Mouse (Mus musculus) midbrain, embryonic 14.5 days (tissue): ENCODE results near the gene Opn1sw. TPM values are rescaled to one million over a fixed set of nuclear protein-coding genes. Genes with fewer than 3 reads are reported as not detected.
A peak's percentile ranks its signal among the peaks of the same experiment; 100 is the strongest.
"Not testable (repeated sequence)": the region's sequence is repeated elsewhere in the genome, so short reads cannot be mapped to it uniquely, and the experiment has no call there.

Experiments
- ATAC-seq: fragments of 200-750 bp; cut with Nextera tagmentation; 2 replicates; pipeline ENCODE4 v1.8.0; 2017; ENCODE audit warnings: moderate number of reproducible peaks, moderate library complexity; ENCODE audit not compliant: low FRiP score, low TSS enrichment
- DNase-seq: peaks from one replicate; pipeline ENCODE4 v3.0.0-alpha.2; 2015
- H3K27ac ChIP-seq: fragments of 300-500 bp; sonication (generic); replicated peaks from 2 replicates; pipeline ENCODE4 v1.5.1; 2014; ENCODE audit warnings: mild to moderate bottlenecking, low read depth, low read length, moderate library complexity
- H3K27me3 ChIP-seq: fragments of 300-500 bp; sonication (generic); 2 replicates; pipeline ENCODE4 v1.6.1; 2014; ENCODE audit warnings: low read length, control low read depth, mixed read lengths; ENCODE audit not compliant: control insufficient read depth, insufficient read depth
- H3K36me3 ChIP-seq: fragments of 300-500 bp; sonication (generic); 2 replicates; pipeline ENCODE4 v1.6.1; 2014; ENCODE audit warnings: low read length, control low read depth; ENCODE audit not compliant: control insufficient read depth, insufficient read depth
- H3K4me1 ChIP-seq: fragments of 300-500 bp; sonication (generic); 2 replicates; pipeline ENCODE4 v1.6.1; 2014; ENCODE audit warnings: mild to moderate bottlenecking, antibody characterized with exemption, low read length, control low read depth; ENCODE audit not compliant: control insufficient read depth, insufficient read depth
- H3K4me2 ChIP-seq: fragments of 300-500 bp; sonication (generic); 2 replicates; pipeline ENCODE4 v1.6.1; 2014; ENCODE audit warnings: mild to moderate bottlenecking, low read length, moderate library complexity
- H3K4me3 ChIP-seq: fragments of 300-500 bp; sonication (generic); replicated peaks from 2 replicates; pipeline ENCODE4 v1.5.1; 2014; ENCODE audit warnings: low read depth, low read length
- H3K9ac ChIP-seq: fragments of 300-500 bp; sonication (generic); replicated peaks from 2 replicates; pipeline ENCODE4 v1.6.1; 2014; ENCODE audit warnings: mild to moderate bottlenecking, low read length, moderate library complexity
- H3K9me3 ChIP-seq: fragments of 300-500 bp; sonication (generic); 2 replicates; pipeline ENCODE4 v1.6.1; 2016; ENCODE audit warnings: low read length, control low read depth, mixed read lengths; ENCODE audit not compliant: control insufficient read depth
- WGBS: fragments of 180-500 bp; shearing (Covaris S2); extraction: QIAGEN DNeasy Blood & Tissue Kit; methylation state at CpG from one replicate; pipeline ENCODE4 v1.1.7; 2014; 5-methylcytosine and 5-hydroxymethylcytosine counted together
- polyA plus RNA-seq: library from polyadenylated mRNA; unstranded; fragments of >200 nt; fragmentation: Nextera tagmentation; extraction: Ambion mirVana; gene quantifications from 2 replicates; pipeline ENCODE4 v1.2.1, GENCODE M21; 2014

Gene Opn1sw
- polyA plus RNA-seq, 1 experiment from 2014 or later: 0.36 TPM

- peak; percentile 16 for DNase-seq
- 0 out of 2 replicates have a peak overlapping the region, but pooled peaks have one; percentile 15 for H3K4me2 ChIP-seq
Observed at GRCm38 (mm10) chr6:29402693-29403342, 14.6 kb upstream of the Opn1sw start.

GRCm38 (mm10) chr6:29399851-29400250, 11.6 kb upstream of the Opn1sw start:
- Histone ChIP-seq H3K27ac (no peak overlapping the region), H3K9me3 (no peaks in the 10 kb centered on the region)

More at GRCm38 (mm10) chr6:29402693-29403342, 14.6 kb upstream of the Opn1sw start:
- Histone ChIP-seq H3K4me1 (no peaks in the 10 kb centered on the region), H3K9me3 (no peaks in the 10 kb centered on the region), H3K4me3 (no peak overlapping the region), H3K27me3 (no peaks in the 10 kb centered on the region), H3K9ac (no peak overlapping the region), H3K36me3 (peaks cover 14% of the 10 kb centered on the region), H3K27ac (no peak overlapping the region)
- no peak for ATAC-seq
- WGBS: 7% methylated on average over 34 of the region's 34 CpGs

DNA sequence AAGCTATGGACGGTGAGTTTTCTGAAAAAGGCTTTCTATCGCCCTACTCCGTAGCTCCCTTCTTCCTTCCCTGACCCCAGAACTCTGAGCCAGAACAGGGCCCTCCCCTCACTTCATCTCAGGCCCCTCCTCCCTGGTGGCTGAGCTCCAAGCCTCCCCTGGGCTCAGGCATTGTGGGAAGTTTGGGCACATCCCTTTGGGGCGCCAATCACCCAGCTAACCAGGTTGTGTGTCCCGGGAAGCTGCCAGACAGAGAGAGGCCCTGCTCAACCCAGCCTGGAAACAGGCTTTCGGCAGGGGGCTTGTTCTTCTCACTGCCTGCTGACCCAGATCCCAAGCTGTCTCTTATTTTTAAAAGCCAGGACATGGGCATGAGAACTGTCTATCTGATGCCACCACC, 9.3 kb upstream of the Opn1sw start:
- DNase-seq (peak; percentile 63), ATAC-seq (0 out of 2 replicates have a peak, but pooled peaks have one; percentile 35)
- 0 out of 2 replicates have a peak, but pooled peaks cover 3% of the 10 kb centered on the region for H3K36me3 ChIP-seq
- H3K4me2 ChIP-seq: peak overlapping the region; percentile 87
- peak overlapping the region; percentile 60; the same call in 1 of the 2 replicates for H3K27ac ChIP-seq
- peaks cover 14% of the 10 kb centered on the region; the same call in 1 of the 2 replicates for H3K4me1 ChIP-seq
- peak overlapping the region; percentile 67 for H3K9ac ChIP-seq
- H3K9me3 ChIP-seq: no peaks in the 10 kb centered on the region
- H3K4me3 ChIP-seq: peak overlapping the region; percentile 64
- WGBS: 9% methylated on average over 6 of the region's 6 CpGs
- no peaks in the 10 kb centered on the region for H3K27me3 ChIP-seq

More at GRCm38 (mm10) chr6:29399851-29400250, 11.6 kb upstream of the Opn1sw start:
- H3K4me1 ChIP-seq: peaks cover 14% of the 10 kb centered on the region; the same call in 1 of the 2 replicates
- no peak overlapping the region for H3K4me2 ChIP-seq
- no peak overlapping the region for H3K4me3 ChIP-seq
- WGBS: 75% methylated on average over 4 of the region's 4 CpGs
- no peak for ATAC-seq
- no peak for DNase-seq
- 0 out of 2 replicates have a peak, but pooled peaks cover 3% of the 10 kb centered on the region for H3K36me3 ChIP-seq
- no peaks in the 10 kb centered on the region for H3K27me3 ChIP-seq
- no peak overlapping the region for H3K9ac ChIP-seq

GRCm38 (mm10) chr6:29396714-29397540, 8.7 kb upstream of the Opn1sw start:
- H3K27me3 ChIP-seq: no peaks in the 10 kb centered on the region
- H3K4me3 ChIP-seq: peak overlapping the region; percentile 64
- WGBS: 3% methylated on average over 24 of the region's 24 CpGs
- H3K9ac ChIP-seq: peak overlapping the region; percentile 67
- peak overlapping the region; percentile 87 for H3K4me2 ChIP-seq
- DNase-seq (peak; percentile 45), ATAC-seq (peak; percentile 44)
- peaks cover 14% of the 10 kb centered on the region; the same call in 1 of the 2 replicates for H3K4me1 ChIP-seq
- H3K36me3 ChIP-seq: 0 out of 2 replicates have a peak, but pooled peaks cover 3% of the 10 kb centered on the region
- peak overlapping the region; percentile 60 for H3K27ac ChIP-seq
- no peaks in the 10 kb centered on the region for H3K9me3 ChIP-seq

GRCm38 (mm10) chr6:29395910-29396713, 7.8 kb upstream of the Opn1sw start, which contains the start of gene Ccdc136:
Ccdc136 (plus strand) TSS chr6:29396309.
- Histone ChIP-seq H3K9me3 (no peaks in the 10 kb centered on the region), H3K9ac (peak within 1 kb of the TSS; percentile 67), H3K27me3 (no peaks in the 10 kb centered on the region), H3K4me3 (peak within 1 kb of the TSS; percentile 64), H3K4me1 (peaks cover 14% of the 10 kb centered on the region; the same call in 1 of the 2 replicates), H3K36me3 (0 out of 2 replicates have a peak, but pooled peaks cover 3% of the 10 kb centered on the region), H3K27ac (peak within 1 kb of the TSS; percentile 60), H3K4me2 (peak within 1 kb of the TSS; percentile 87)
- under 1% methylated on average over 49 of the region's 49 CpGs for WGBS
- ATAC-seq (peak; percentile 91), DNase-seq (peak; percentile 83)

DNA sequence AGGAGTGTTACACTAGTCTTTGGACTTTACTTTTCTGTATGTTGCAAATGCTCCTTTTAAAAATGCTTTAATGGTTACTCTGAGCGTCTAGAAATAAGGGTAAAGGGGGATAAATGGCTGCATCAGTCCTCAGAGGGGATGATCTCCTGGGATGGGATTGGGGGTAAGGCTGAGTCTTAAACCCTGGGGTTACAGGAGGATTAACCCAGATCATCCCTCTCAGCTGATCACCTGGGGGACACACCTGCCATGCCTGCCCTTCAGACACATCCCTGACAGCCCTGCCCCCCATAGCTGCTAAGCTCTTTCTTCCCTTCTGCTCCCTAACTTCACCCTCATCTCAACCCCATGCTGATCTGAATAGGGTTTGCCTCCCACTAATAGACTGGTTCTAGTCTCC, 6.0 kb upstream of the Opn1sw start:
- no peak overlapping the region for H3K4me3 ChIP-seq
- no peak for ATAC-seq
- H3K9ac ChIP-seq: no peak overlapping the region
- H3K9me3 ChIP-seq: no peaks in the 10 kb centered on the region
- H3K4me1 ChIP-seq: peaks cover 14% of the 10 kb centered on the region; the same call in 1 of the 2 replicates
- H3K27me3 ChIP-seq: no peaks in the 10 kb centered on the region
- no peak overlapping the region for H3K27ac ChIP-seq
- H3K4me2 ChIP-seq: no peak overlapping the region
- DNase-seq: no peak
- 48% methylated on average over 1 of the region's 1 CpGs for WGBS
- H3K36me3 ChIP-seq: 0 out of 2 replicates have a peak, but pooled peaks cover 2% of the 10 kb centered on the region

DNA sequence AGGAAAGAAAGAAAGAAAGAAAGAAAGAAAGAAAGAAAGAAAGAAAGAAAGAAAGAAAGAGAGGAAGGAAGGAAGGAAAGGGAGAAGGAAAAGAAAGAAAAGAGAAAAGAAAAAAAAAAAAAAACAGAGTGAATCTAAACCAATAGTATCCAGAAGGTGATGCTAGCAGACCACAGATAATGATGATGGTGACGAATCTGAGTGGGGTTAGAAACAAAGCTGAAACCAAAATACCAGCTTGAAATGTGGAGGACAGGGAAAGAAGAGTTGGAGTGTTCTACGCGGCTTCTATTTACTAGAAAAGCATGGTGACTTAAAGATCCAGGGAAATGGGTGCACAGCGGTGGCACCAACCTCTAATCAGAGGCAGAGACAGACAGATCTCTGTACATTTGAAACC, 3.5 kb upstream of the Opn1sw start:
- ATAC-seq (no peak), DNase-seq (no peak)
- Histone ChIP-seq H3K4me1 (peaks cover 5% of the 10 kb centered on the region; the same call in 1 of the 2 replicates), H3K4me3 (no peak overlapping the region), H3K9ac (no peak overlapping the region), H3K27ac (no peak overlapping the region), H3K9me3 (no peaks in the 10 kb centered on the region), H3K4me2 (no peak overlapping the region), H3K27me3 (no peaks in the 10 kb centered on the region), H3K36me3 (no peaks in the 10 kb centered on the region)
- WGBS: 71% methylated on average over 4 of the region's 4 CpGs

DNA sequence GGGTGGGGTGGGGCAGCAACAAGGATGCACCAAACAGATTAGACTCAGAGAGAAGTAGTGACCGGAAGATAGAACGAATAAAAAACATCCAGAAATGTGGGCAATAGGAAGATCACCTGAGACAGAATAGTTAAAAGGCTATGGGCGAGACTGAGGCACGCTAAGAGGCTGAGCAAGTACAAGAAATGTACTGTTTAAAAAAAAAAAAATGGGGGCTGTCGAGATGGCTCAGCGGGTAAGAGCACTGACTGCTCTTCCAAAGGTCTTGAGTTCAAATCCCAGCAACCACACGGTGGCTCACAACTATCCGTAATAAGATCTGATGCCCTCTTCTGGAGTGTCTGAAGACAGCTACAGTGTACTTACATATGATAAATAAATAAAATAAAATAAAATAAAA, 3.0 kb upstream of the Opn1sw start:
- H3K27ac ChIP-seq, H3K4me1 ChIP-seq, H3K9ac ChIP-seq, H3K4me3 ChIP-seq, H3K36me3 ChIP-seq, H3K9me3 ChIP-seq, ATAC-seq, H3K27me3 ChIP-seq, DNase-seq, H3K4me2 ChIP-seq: not testable (repeated sequence)
- WGBS: 75% methylated on average over 8 of the region's 8 CpGs
